Mouse (Mus musculus): Measurements from ENCODE around the gene Coq10a. TPM values are rescaled to one million over a fixed set of nuclear protein-coding genes. Genes with fewer than 3 reads are reported as not detected.

Coq10a gene
- polyA plus RNA-seq, 1 experiment from 2014 or later = 40.8 TPM

GRCm38 (mm10) chr10:128380565-128380964 lies 11.8 kb upstream of the Coq10a start:
- peaks cover 30% of the 10 kb centered on the region for H3K4me1 ChIP-seq
- no peak overlapping the region for H3K9ac ChIP-seq (replicated peaks)
- no peaks in the 10 kb centered on the region for H3K9me3 ChIP-seq (replicated peaks)
- H3K36me3 ChIP-seq = peaks cover 66% of the 10 kb centered on the region
- ATAC-seq (ENCODE audit: low FRiP score) = no peak
- no peak overlapping the region for H3K4me3 ChIP-seq (replicated peaks)
- H3K4me2 ChIP-seq = no peak overlapping the region
- no peak overlapping the region for H3K27ac ChIP-seq (replicated peaks)
- H3K27me3 ChIP-seq (replicated peaks) = no peaks in the 10 kb centered on the region
- WGBS = 93% methylated on average over 5 of the region's 5 CpGs

- no peak for ATAC-seq (ENCODE audit: low FRiP score)
- no peak overlapping the region for H3K4me3 ChIP-seq (replicated peaks)
- WGBS = 93% methylated on average over 7 of the region's 7 CpGs
- peaks cover 30% of the 10 kb centered on the region for H3K4me1 ChIP-seq
- H3K9ac ChIP-seq (replicated peaks) = peak overlapping the region; percentile 83; the same call in 1 of the 2 replicates
- H3K9me3 ChIP-seq (replicated peaks) = no peaks in the 10 kb centered on the region
- peaks cover 54% of the 10 kb centered on the region for H3K36me3 ChIP-seq
- H3K27me3 ChIP-seq (replicated peaks) = no peaks in the 10 kb centered on the region
- H3K27ac ChIP-seq (replicated peaks) = peak overlapping the region; percentile 13; the same call in 1 of the 2 replicates
- H3K4me2 ChIP-seq = no peak overlapping the region
Observed at GRCm38 (mm10) chr10:128379260-128379659, 10.5 kb upstream of the Coq10a start.

- peak overlapping the region; percentile 91 for H3K4me3 ChIP-seq (replicated peaks)
- ATAC-seq (ENCODE audit: low FRiP score) = no peak
- H3K4me2 ChIP-seq = peak overlapping the region; percentile 80
- H3K27ac ChIP-seq (replicated peaks) = peak overlapping the region; percentile 97
- peaks cover 46% of the 10 kb centered on the region for H3K36me3 ChIP-seq
- no peaks in the 10 kb centered on the region for H3K27me3 ChIP-seq (replicated peaks)
- peaks cover 30% of the 10 kb centered on the region for H3K4me1 ChIP-seq
- whole genome bisulfite sequencing = 40% methylated on average over 3 of the region's 3 CpGs
- H3K9ac ChIP-seq (replicated peaks) = peak overlapping the region; percentile 83
- H3K9me3 ChIP-seq (replicated peaks) = no peaks in the 10 kb centered on the region
Observed at GRCm38 (mm10) chr10:128378462-128378861, 9.7 kb upstream of the Coq10a start.

GRCm38 (mm10) chr10:128377940-128378448 lies 9.2 kb upstream of the Coq10a start:
- Histone ChIP-seq H3K9me3 (replicated peaks) (no peaks in the 10 kb centered on the region), H3K36me3 (peaks cover 42% of the 10 kb centered on the region), H3K27me3 (replicated peaks) (no peaks in the 10 kb centered on the region), H3K4me3 (replicated peaks) (peak overlapping the region; percentile 91), H3K27ac (replicated peaks) (peak overlapping the region; percentile 97), H3K4me1 (peaks cover 30% of the 10 kb centered on the region), H3K9ac (replicated peaks) (peak overlapping the region; percentile 83), H3K4me2 (peak overlapping the region; percentile 80)
- no peak for ATAC-seq (ENCODE audit: low FRiP score)
- 54% methylated on average over 14 of the region's 14 CpGs for WGBS

- H3K27ac ChIP-seq (replicated peaks) = peak overlapping the region; percentile 97
- H3K4me1 ChIP-seq = peaks cover 30% of the 10 kb centered on the region
- peak overlapping the region; percentile 91 for H3K4me3 ChIP-seq (replicated peaks)
- peak overlapping the region; percentile 83 for H3K9ac ChIP-seq (replicated peaks)
- no peaks in the 10 kb centered on the region for H3K27me3 ChIP-seq (replicated peaks)
- H3K9me3 ChIP-seq (replicated peaks) = no peaks in the 10 kb centered on the region
- peaks cover 35% of the 10 kb centered on the region for H3K36me3 ChIP-seq
- H3K4me2 ChIP-seq = peak overlapping the region; percentile 80
- under 1% methylated on average over 45 of the region's 47 CpGs for WGBS
- ATAC-seq (ENCODE audit: low FRiP score) = peak; percentile 67
Observed at GRCm38 (mm10) chr10:128377222-128377939, 8.6 kb upstream of the Coq10a start.

- peak; percentile 91 for ATAC-seq (ENCODE audit: low FRiP score)
- Histone ChIP-seq H3K9ac (replicated peaks) (peak within 1 kb of the TSS; percentile 83), H3K4me3 (replicated peaks) (peak within 1 kb of the TSS; percentile 91), H3K9me3 (replicated peaks) (no peaks in the 10 kb centered on the region), H3K27me3 (replicated peaks) (no peaks in the 10 kb centered on the region), H3K27ac (replicated peaks) (peak within 1 kb of the TSS; percentile 97), H3K4me2 (peak within 1 kb of the TSS; percentile 80), H3K36me3 (peaks cover 28% of the 10 kb centered on the region), H3K4me1 (peaks cover 30% of the 10 kb centered on the region)
- WGBS = under 1% methylated on average over 38 of the region's 73 CpGs
Observed at GRCm38 (mm10) chr10:128376455-128377211, 7.8 kb upstream of the Coq10a start, which contains the start of gene Ankrd52. Ankrd52 (plus strand) TSS chr10:128377115.

GRCm38 (mm10) chr10:128376099-128376454 lies 7.3 kb upstream of the Coq10a start:
- peak overlapping the region; percentile 97 for H3K27ac ChIP-seq (replicated peaks)
- 38% methylated on average over 4 of the region's 4 CpGs for WGBS
- H3K27me3 ChIP-seq (replicated peaks) = no peaks in the 10 kb centered on the region
- peak overlapping the region; percentile 83 for H3K9ac ChIP-seq (replicated peaks)
- peak overlapping the region; percentile 91 for H3K4me3 ChIP-seq (replicated peaks)
- H3K4me2 ChIP-seq = peak overlapping the region; percentile 80
- no peaks in the 10 kb centered on the region for H3K9me3 ChIP-seq (replicated peaks)
- no peak for ATAC-seq (ENCODE audit: low FRiP score)
- peaks cover 30% of the 10 kb centered on the region for H3K4me1 ChIP-seq
- H3K36me3 ChIP-seq = peaks cover 23% of the 10 kb centered on the region

- peaks cover 9% of the 10 kb centered on the region for H3K36me3 ChIP-seq
- ATAC-seq (ENCODE audit: low FRiP score) = no peak
- peaks cover 29% of the 10 kb centered on the region for H3K4me1 ChIP-seq
- H3K9ac ChIP-seq (replicated peaks) = no peak overlapping the region
- H3K4me3 ChIP-seq (replicated peaks) = no peak overlapping the region
- no peaks in the 10 kb centered on the region for H3K27me3 ChIP-seq (replicated peaks)
- H3K9me3 ChIP-seq (replicated peaks) = no peaks in the 10 kb centered on the region
- 75% methylated on average over 6 of the region's 6 CpGs for WGBS
- H3K4me2 ChIP-seq = no peak overlapping the region
- H3K27ac ChIP-seq (replicated peaks) = no peak overlapping the region
Observed at GRCm38 (mm10) chr10:128374393-128374792, 5.6 kb upstream of the Coq10a start.

- Histone ChIP-seq H3K9ac (replicated peaks) (no peak overlapping the region; the same call in 1 of the 2 replicates), H3K4me2 (no peak overlapping the region), H3K4me3 (replicated peaks) (no peak overlapping the region), H3K9me3 (replicated peaks) (no peaks in the 10 kb centered on the region), H3K27ac (replicated peaks) (no peak overlapping the region), H3K4me1 (peaks cover 20% of the 10 kb centered on the region), H3K27me3 (replicated peaks) (no peaks in the 10 kb centered on the region), H3K36me3 (no peaks in the 10 kb centered on the region)
- WGBS = 86% methylated on average over 6 of the region's 6 CpGs
- no peak for ATAC-seq (ENCODE audit: low FRiP score)
Observed at GRCm38 (mm10) chr10:128372989-128373748, 4.4 kb upstream of the Coq10a start.

GRCm38 (mm10) chr10:128372142-128372541 lies 3.3 kb upstream of the Coq10a start:
- 84% methylated on average over 5 of the region's 5 CpGs for WGBS
- Histone ChIP-seq H3K4me1 (peaks cover 25% of the 10 kb centered on the region), H3K4me3 (replicated peaks) (no peak overlapping the region), H3K27ac (replicated peaks) (no peak overlapping the region), H3K36me3 (no peaks in the 10 kb centered on the region), H3K27me3 (replicated peaks) (no peaks in the 10 kb centered on the region), H3K9ac (replicated peaks) (no peak overlapping the region), H3K4me2 (no peak overlapping the region), H3K9me3 (replicated peaks) (no peaks in the 10 kb centered on the region)
- ATAC-seq (ENCODE audit: low FRiP score) = no peak

- Histone ChIP-seq H3K9ac (replicated peaks) (no peak overlapping the region), H3K4me2 (no peak overlapping the region), H3K4me1 (peaks cover 26% of the 10 kb centered on the region), H3K27ac (replicated peaks) (no peak overlapping the region), H3K36me3 (no peaks in the 10 kb centered on the region), H3K27me3 (replicated peaks) (no peaks in the 10 kb centered on the region), H3K9me3 (replicated peaks) (no peaks in the 10 kb centered on the region), H3K4me3 (replicated peaks) (no peak overlapping the region)
- no peak for ATAC-seq (ENCODE audit: low FRiP score)
- 48% methylated on average over 4 of the region's 4 CpGs for WGBS
Observed at GRCm38 (mm10) chr10:128370601-128371000, 1.8 kb upstream of the Coq10a start.

All from neural tube, embryonic 15.5 days (tissue).